19 mouse cellular contexts compared by ENCODE assay signal in the genomic region with DNA sequence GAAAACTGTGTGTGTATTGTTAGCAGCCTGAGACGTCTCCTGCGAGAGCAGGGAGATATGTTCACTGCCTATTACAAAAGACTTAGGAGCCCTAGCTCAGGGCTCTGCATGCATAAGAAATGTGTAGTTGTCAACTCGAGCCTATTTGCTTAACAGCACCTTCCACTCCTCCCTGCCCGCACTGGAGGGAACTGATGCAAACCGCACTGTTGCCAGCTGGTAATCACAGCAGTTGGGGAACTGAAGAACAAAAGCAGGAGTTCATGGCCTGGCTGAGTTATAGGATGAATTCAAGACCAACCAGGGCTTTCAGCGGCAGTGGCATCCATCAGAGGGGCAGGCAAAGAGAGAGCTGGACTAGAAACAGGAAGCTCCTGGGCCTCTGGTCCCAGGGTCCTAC.
A peak's percentile ranks its signal among the peaks of the same experiment; 100 is the strongest.
DNase-seq lines count a peak whose midpoint lies in the region; ATAC-seq and TF ChIP-seq lines count a peak whose summit lies in the region.
"Had no signal": no experiment of that assay in that cellular context is flagged by ENCODE, and none has a peak within 500 bp of the region (broad histone marks: within the 10 kb centered on the region; RNA-seq: fewer than 3 reads in every experiment).

No protein-coding gene starts in this region.

- H3K27me3 ChIP-seq in neural tube, embryonic 12.5 days (replicated peaks) = no peaks in the 10 kb centered on the region
- no peaks in the 10 kb centered on the region for H3K27me3 ChIP-seq in hindbrain, postnatal 0 days (ENCODE audit: insufficient read depth, low read length)
- H3K27me3 ChIP-seq in stomach, postnatal 0 days (ENCODE audit: control insufficient read depth, insufficient read depth, low read length) = no peaks in the 10 kb centered on the region
- H3K27me3 ChIP-seq: forebrain, embryonic 15.5 days; limb, embryonic 15.5 days; liver, embryonic 15.5 days; midbrain, embryonic 15.5 days had no signal

- no peak overlapping the region for H3K4me3 ChIP-seq in gastrocnemius, adult 2 months
- no peak overlapping the region for H3K4me3 ChIP-seq in neural tube, embryonic 12.5 days
- no peak overlapping the region for H3K4me3 ChIP-seq in hindbrain, postnatal 0 days (ENCODE audit: low read length)
- no peak overlapping the region for H3K4me3 ChIP-seq in stomach, postnatal 0 days (ENCODE audit: low read depth, low read length)
- H3K4me3 ChIP-seq: forebrain, embryonic 15.5 days; heart, embryonic 10.5 days; limb, embryonic 15.5 days; liver, embryonic 15.5 days; midbrain, embryonic 15.5 days had no signal

- TF ChIP-seq EP300 in stomach, postnatal 0 days (optimal IDR thresholded peaks at IDR 0.05) = no peak

- ATAC-seq in neural tube, embryonic 12.5 days (ENCODE audit: low FRiP score, low read depth) = peak; percentile 29; the same call in 1 of the 2 replicates
- no peak for ATAC-seq in hindbrain, postnatal 0 days
- no peak for ATAC-seq in stomach, postnatal 0 days (ENCODE audit: low FRiP score, low TSS enrichment)
- ATAC-seq: forebrain, embryonic 15.5 days; inflammation-experienced regulatory T-cells, adult 6 months had no signal

- peak overlapping the region; percentile 41 for H3K27ac ChIP-seq in gastrocnemius, adult 2 months
- H3K27ac ChIP-seq in neural tube, embryonic 12.5 days = no peak overlapping the region
- H3K27ac ChIP-seq in hindbrain, postnatal 0 days = 0 out of 2 replicates have a peak overlapping the region, but pooled peaks have one; percentile 2
- 0 out of 2 replicates have a peak overlapping the region, but pooled peaks have one; percentile 18 for H3K27ac ChIP-seq in stomach, postnatal 0 days (replicated peaks)
- H3K27ac ChIP-seq: forebrain, embryonic 15.5 days; heart, embryonic 10.5 days; liver, embryonic 15.5 days; midbrain, embryonic 15.5 days had no signal

- H3K4me1 ChIP-seq in neural tube, embryonic 12.5 days = peaks cover 11% of the 10 kb centered on the region
- peaks cover 14% of the 10 kb centered on the region; the same call in 1 of the 2 replicates for H3K4me1 ChIP-seq in hindbrain, postnatal 0 days (ENCODE audit: insufficient read depth, low read length)
- H3K4me1 ChIP-seq in stomach, postnatal 0 days (replicated peaks; ENCODE audit: control insufficient read depth, insufficient read depth) = 0 out of 2 replicates have a peak, but pooled peaks cover 2% of the 10 kb centered on the region

- H3K4me2 ChIP-seq in neural tube, embryonic 12.5 days (replicated peaks) = no peak overlapping the region
- no peak overlapping the region for H3K4me2 ChIP-seq in hindbrain, postnatal 0 days (ENCODE audit: low read depth, low read length)
- H3K4me2 ChIP-seq in stomach, postnatal 0 days (replicated peaks; ENCODE audit: low read depth) = no peak overlapping the region
- H3K4me2 ChIP-seq: forebrain, embryonic 15.5 days; limb, embryonic 15.5 days; liver, embryonic 15.5 days; midbrain, embryonic 15.5 days had no signal

- 24% methylated on average over 6 of the region's 6 CpGs for WGBS in neural tube, embryonic 12.5 days
- 27% methylated on average over 6 of the region's 6 CpGs for WGBS in hindbrain, postnatal 0 days
- WGBS in stomach, postnatal 0 days = 57% methylated on average over 6 of the region's 6 CpGs

- no peak for TF ChIP-seq CTCF in gastrocnemius, adult 2 months (IDR thresholded peaks at IDR 0.05)
- no peak for TF ChIP-seq CTCF in hindbrain, postnatal 0 days (IDR thresholded peaks at IDR 0.05; ENCODE audit: low read depth)
- TF ChIP-seq CTCF in stomach, postnatal 0 days (IDR thresholded peaks at IDR 0.05; ENCODE audit: low read depth) = no peak

- H3K36me3 ChIP-seq in neural tube, embryonic 12.5 days = no peaks in the 10 kb centered on the region
- H3K36me3 ChIP-seq in hindbrain, postnatal 0 days (ENCODE audit: insufficient read depth, low read length) = no peaks in the 10 kb centered on the region
- no peaks in the 10 kb centered on the region for H3K36me3 ChIP-seq in stomach, postnatal 0 days (ENCODE audit: control insufficient read depth, insufficient read depth, low read length)
- H3K36me3 ChIP-seq: forebrain, embryonic 15.5 days; limb, embryonic 15.5 days; midbrain, embryonic 15.5 days had no signal

- H3K9me3 ChIP-seq in neural tube, embryonic 12.5 days = no peaks in the 10 kb centered on the region
- no peaks in the 10 kb centered on the region for H3K9me3 ChIP-seq in hindbrain, postnatal 0 days (ENCODE audit: low read length)
- no peaks in the 10 kb centered on the region for H3K9me3 ChIP-seq in stomach, postnatal 0 days (ENCODE audit: control insufficient read depth, low read length)
- H3K9me3 ChIP-seq: forebrain, embryonic 15.5 days; heart, embryonic 10.5 days; limb, embryonic 15.5 days; liver, embryonic 15.5 days; midbrain, embryonic 15.5 days had no signal

- intact Hi-C loops in gastrocnemius, adult 2 months (cut with DNase I) = no loop called here
- intact Hi-C loops in gastrocnemius, postnatal 14 days (cut with DNase I; ENCODE audit: low total_unique reads) = no loop called here

- H3K9ac ChIP-seq in neural tube, embryonic 12.5 days = no peak overlapping the region
- no peak overlapping the region for H3K9ac ChIP-seq in hindbrain, postnatal 0 days (replicated peaks; ENCODE audit: low read length)
- no peak overlapping the region for H3K9ac ChIP-seq in stomach, postnatal 0 days (ENCODE audit: low read length)
- H3K9ac ChIP-seq: forebrain, embryonic 15.5 days; limb, embryonic 15.5 days; liver, embryonic 15.5 days; midbrain, embryonic 15.5 days had no signal

- DNase-seq in gastrocnemius, adult 2 months = no peak
- DNase-seq in gastrocnemius, postnatal 14 days = no peak
- DNase-seq in neural tube, embryonic 10.5 days (ENCODE audit: extremely low spot score, low spot score) = no peak
- DNase-seq in hindbrain, postnatal 0 days (ENCODE audit: low spot score) = no peak
- no peak for DNase-seq in stomach, postnatal 0 days (ENCODE audit: low spot score)
- DNase-seq in spleen, postnatal 4 days (ENCODE audit: low spot score in 2 of 2) = no peak
- DNase-seq in yolk sac, embryonic 10.5 days (ENCODE audit: low spot score) = no peak
- DNase-seq: adrenal gland, adult 8-10 months; cerebellum, postnatal 10 days; heart, postnatal 10 days; kidney, adult 8-10 months; kidney, postnatal 25 days had no signal
